In genomic region chr1:36304764-36305163, GRCm38 (mm10) we compare ENCODE assay signal across 18 mouse cellular contexts. TPM values are rescaled to one million over a fixed set of nuclear protein-coding genes. Genes with fewer than 3 reads are reported as not detected.
DNase-seq lines count a peak whose midpoint lies in the region; ATAC-seq and TF ChIP-seq lines count a peak whose summit lies in the region.
"Had no signal": no experiment of that assay in that cellular context is flagged by ENCODE, and none has a peak within 500 bp of the region (broad histone marks: within the 10 kb centered on the region; RNA-seq: fewer than 3 reads in every experiment).

No protein-coding gene starts in this region.

- H3K4me1 ChIP-seq in kidney, postnatal 0 days (replicated peaks; ENCODE audit: insufficient read depth, low read length) = peaks cover 15% of the 10 kb centered on the region
- peaks cover 42% of the 10 kb centered on the region for H3K4me1 ChIP-seq in limb, embryonic 15.5 days
- H3K4me1 ChIP-seq in forebrain, embryonic 12.5 days = peaks cover 22% of the 10 kb centered on the region

- no peaks in the 10 kb centered on the region for H3K36me3 ChIP-seq in kidney, postnatal 0 days (ENCODE audit: insufficient read depth, low read length)
- no peaks in the 10 kb centered on the region for H3K36me3 ChIP-seq in limb, embryonic 15.5 days
- H3K36me3 ChIP-seq in forebrain, embryonic 12.5 days (replicated peaks) = no peaks in the 10 kb centered on the region
- H3K36me3 ChIP-seq: embryonic facial prominence, embryonic 12.5 days; hindbrain, embryonic 15.5 days; liver, embryonic 13.5 days; midbrain, embryonic 12.5 days had no signal

- H3K27ac ChIP-seq in kidney, postnatal 0 days = no peak overlapping the region; the same call in 1 of the 2 replicates
- 0 out of 2 replicates have a peak overlapping the region, but pooled peaks have one; percentile 11 for H3K27ac ChIP-seq in limb, embryonic 15.5 days
- H3K27ac ChIP-seq in forebrain, embryonic 12.5 days = no peak overlapping the region
- H3K27ac ChIP-seq: embryonic facial prominence, embryonic 12.5 days; forebrain, embryonic 13.5 days; hindbrain, embryonic 15.5 days; liver, embryonic 13.5 days; midbrain, embryonic 12.5 days had no signal

- peak; percentile 3 for DNase-seq in adrenal gland, postnatal 14 days
- no peak for DNase-seq in adrenal gland, adult 2 months
- DNase-seq in kidney, postnatal 0 days (ENCODE audit: low spot score) = peak; percentile 22
- no peak for DNase-seq in kidney, postnatal 36 days
- DNase-seq in heart, adult 9 months (ENCODE audit: low spot score in 2 of 2) = peak; percentile 65 to 72
- no peak for DNase-seq in left cerebral cortex, adult 11 months (ENCODE audit: low spot score)
- DNase-seq: kidney, adult 18-20 months; liver, embryonic 13.5 days; lung, postnatal 36 days; right cerebral cortex, postnatal 4 days; thymus, postnatal 14 days had no signal

- H3K4me3 ChIP-seq in kidney, postnatal 0 days (replicated peaks; ENCODE audit: low read depth, low read length) = no peak overlapping the region
- no peak overlapping the region for H3K4me3 ChIP-seq in limb, embryonic 15.5 days
- H3K4me3 ChIP-seq in forebrain, embryonic 12.5 days (replicated peaks) = no peak overlapping the region
- H3K4me3 ChIP-seq: embryonic facial prominence, embryonic 12.5 days; forebrain, embryonic 13.5 days; hindbrain, embryonic 15.5 days; liver, embryonic 13.5 days; midbrain, embryonic 12.5 days had no signal

- no peak overlapping the region for H3K4me2 ChIP-seq in kidney, postnatal 0 days (ENCODE audit: low read length)
- no peak overlapping the region for H3K4me2 ChIP-seq in limb, embryonic 15.5 days
- H3K4me2 ChIP-seq in forebrain, embryonic 12.5 days = no peak overlapping the region
- H3K4me2 ChIP-seq: embryonic facial prominence, embryonic 12.5 days; forebrain, embryonic 13.5 days; hindbrain, embryonic 15.5 days; liver, embryonic 13.5 days; midbrain, embryonic 12.5 days had no signal

- H3K9ac ChIP-seq in kidney, postnatal 0 days (ENCODE audit: low read depth, low read length) = no peak overlapping the region
- no peak overlapping the region for H3K9ac ChIP-seq in limb, embryonic 15.5 days
- H3K9ac ChIP-seq in forebrain, embryonic 12.5 days = no peak overlapping the region
- H3K9ac ChIP-seq: embryonic facial prominence, embryonic 12.5 days; forebrain, embryonic 13.5 days; hindbrain, embryonic 15.5 days; liver, embryonic 13.5 days; midbrain, embryonic 12.5 days had no signal

- WGBS in kidney, postnatal 0 days = 51% methylated on average over 7 of the region's 7 CpGs
- 49% methylated on average over 7 of the region's 7 CpGs for whole genome bisulfite sequencing in limb, embryonic 15.5 days
- WGBS in forebrain, embryonic 12.5 days = 79% methylated on average over 7 of the region's 7 CpGs

- no peak for TF ChIP-seq CTCF in kidney, postnatal 0 days (IDR thresholded peaks at IDR 0.05; ENCODE audit: low read depth)

- H3K9me3 ChIP-seq in kidney, postnatal 0 days (replicated peaks; ENCODE audit: low read length) = no peaks in the 10 kb centered on the region
- no peaks in the 10 kb centered on the region for H3K9me3 ChIP-seq in limb, embryonic 15.5 days
- no peaks in the 10 kb centered on the region for H3K9me3 ChIP-seq in forebrain, embryonic 12.5 days
- H3K9me3 ChIP-seq: embryonic facial prominence, embryonic 12.5 days; forebrain, embryonic 13.5 days; hindbrain, embryonic 15.5 days; liver, embryonic 13.5 days; midbrain, embryonic 12.5 days had no signal

- no peak for ATAC-seq in kidney, postnatal 0 days (replicated peaks; ENCODE audit: low FRiP score, low read depth)
- no peak for ATAC-seq in limb, embryonic 15.5 days (ENCODE audit: insufficient number of reproducible peaks, low FRiP score, low TSS enrichment, low read depth)
- no peak for ATAC-seq in forebrain, embryonic 12.5 days (ENCODE audit: low FRiP score)
- ATAC-seq: forebrain, embryonic 13.5 days; Patski had no signal

- no peaks in the 10 kb centered on the region for H3K27me3 ChIP-seq in kidney, postnatal 0 days (ENCODE audit: insufficient read depth, low read length)
- peaks cover 33% of the 10 kb centered on the region; the same call in 1 of the 2 replicates for H3K27me3 ChIP-seq in limb, embryonic 15.5 days
- H3K27me3 ChIP-seq in forebrain, embryonic 12.5 days = peaks cover 57% of the 10 kb centered on the region

RNA-seq across cellular contexts. Expression of gene Arid5a, which starts 2.8 kb away (rescaled TPM):
- 6.0 and 10.6 TPM in 2 replicates for total RNA-seq in adrenal gland, postnatal 14 days (2021)
- 1 to 10 TPM; 5.2 to 5.9 TPM for total RNA-seq in adrenal gland, adult 2 months (2021)
- polyA plus RNA-seq in adrenal gland, adult 2 months (2012; rRNA removed) = 4.1 and 5.3 TPM in 2 replicates
- polyA plus RNA-seq in kidney, postnatal 0 days (2015; fragmentation: Nextera tagmentation; extraction: Ambion mirVana) = 6.7 and 7.4 TPM in 2 replicates
- polyA plus RNA-seq in limb, embryonic 15.5 days (2015; fragmentation: Nextera tagmentation; extraction: Ambion mirVana) = 12.0 and 13.5 TPM in 2 replicates
- polyA plus RNA-seq in forebrain, embryonic 12.5 days (2016; fragmentation: Nextera tagmentation; extraction: Ambion mirVana) = 2.0 and 2.1 TPM in 2 replicates

RNA-seq across cellular contexts. Expression of gene Neurl3, which starts 30.3 kb away (rescaled TPM):
- total RNA-seq in adrenal gland, postnatal 14 days (2021) = 4.0 and 5.8 TPM in 2 replicates
- total RNA-seq in adrenal gland, adult 2 months (2021) = 1 to 10 TPM; 4.3 to 9.5 TPM
- polyA plus RNA-seq in adrenal gland, adult 2 months (2012; rRNA removed) = 6.3 and 7.6 TPM in 2 replicates
- 13.3 and 14.1 TPM in 2 replicates for polyA plus RNA-seq in kidney, postnatal 0 days (2015; fragmentation: Nextera tagmentation; extraction: Ambion mirVana)
- 1.7 and 2.4 TPM in 2 replicates for polyA plus RNA-seq in limb, embryonic 15.5 days (2015; fragmentation: Nextera tagmentation; extraction: Ambion mirVana)
- polyA plus RNA-seq in forebrain, embryonic 12.5 days (2016; fragmentation: Nextera tagmentation; extraction: Ambion mirVana) = 0.34 and 0.45 TPM in 2 replicates

Comparison
In these comparisons a context has a peak if more than half of its experiments do, and no peak if none do; other contexts are left out.
1. DNase-seq: peak in adrenal gland, postnatal 14 days (single experiment), kidney, postnatal 0 days (single experiment) and heart, adult 9 months (2 of 2); none in adrenal gland, adult 2 months (single experiment), kidney, postnatal 36 days (0 of 2) and left cerebral cortex, adult 11 months (single experiment).